In the genomic region with DNA sequence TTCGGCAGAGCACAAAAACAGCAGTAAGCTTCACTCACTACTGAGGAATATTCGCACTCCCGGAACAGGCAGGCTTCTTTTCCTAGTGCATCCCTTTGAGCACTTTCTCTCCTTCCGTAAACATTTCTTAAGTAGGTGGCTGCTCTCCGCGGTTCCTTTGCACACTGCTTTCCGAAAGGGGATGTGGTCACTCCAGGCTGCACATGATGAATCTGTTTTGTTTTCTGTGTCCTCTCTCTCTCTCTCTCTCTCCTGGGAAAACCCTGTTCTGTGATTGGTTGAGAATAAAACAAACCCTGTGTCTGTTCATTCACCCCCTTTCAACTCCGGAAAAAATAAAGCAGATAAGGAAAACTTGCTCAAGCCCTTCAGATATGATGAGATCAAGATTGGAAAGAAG, we compare ENCODE assay signal across 9 mouse cellular contexts. TPM values are rescaled to one million over a fixed set of nuclear protein-coding genes. Genes with fewer than 3 reads are reported as not detected.
DNase-seq lines count a peak whose midpoint lies in the region; ATAC-seq and TF ChIP-seq lines count a peak whose summit lies in the region.
"Had no signal": no experiment of that assay in that cellular context is flagged by ENCODE, and none has a peak within 500 bp of the region (broad histone marks: within the 10 kb centered on the region; RNA-seq: fewer than 3 reads in every experiment).

A gene (minus strand): TSS at position 243 of the 400 bp plus-strand sequence.

- peak within 1 kb of the TSS; percentile 41 for H3K4me3 ChIP-seq in left cerebral cortex, adult 2 months
- H3K4me3 ChIP-seq in embryonic fibroblast, embryonic 13.5 days (ENCODE audit: insufficient read depth, low read length), result peak within 1 kb of the TSS; percentile 17; the same call in 1 of the 2 replicates
- H3K4me3 ChIP-seq in liver, embryonic 11.5 days (ENCODE audit: low read depth, low read length), result peak within 1 kb of the TSS; percentile 17; the same call in 1 of the 2 replicates

- intact Hi-C loops in left cerebral cortex, adult 2 months (cut with DNase I), result no loop called here
- intact Hi-C loops in left cerebral cortex, postnatal 10 days (cut with DNase I), result no loop called here
- intact Hi-C loops in heart, postnatal 14 days (cut with DNase I), result no loop called here

- no peaks in the 10 kb centered on the region for H3K9me3 ChIP-seq in liver, embryonic 11.5 days (ENCODE audit: control insufficient read depth, low read length)

- TF ChIP-seq POLR2A in embryonic fibroblast, embryonic 13.5 days (IDR thresholded peaks at IDR 0.05; ENCODE audit: low read depth, low read length), result no peak

- H3K36me3 ChIP-seq in liver, embryonic 11.5 days (ENCODE audit: control insufficient read depth, insufficient read depth, low read length), result no peaks in the 10 kb centered on the region

- 26% methylated on average over 8 of the region's 8 CpGs for WGBS in liver, embryonic 11.5 days

- TF ChIP-seq CTCF in left cerebral cortex, adult 2 months (IDR thresholded peaks at IDR 0.05), result no peak
- no peak for TF ChIP-seq CTCF in embryonic fibroblast, embryonic 13.5 days (IDR thresholded peaks at IDR 0.05; ENCODE audit: borderline replicate concordance, insufficient read depth, low read length)

- H3K27me3 ChIP-seq in liver, embryonic 11.5 days (replicated peaks; ENCODE audit: control insufficient read depth, insufficient read depth, low read length), result no peaks in the 10 kb centered on the region

- DNase-seq in left cerebral cortex, adult 2 months (ENCODE audit: extremely low spot score in 1 of 2, low spot score in 2 of 2), result no peak
- no peak for DNase-seq in left cerebral cortex, postnatal 10 days (ENCODE audit: extremely low spot score in 1 of 2, low spot score in 2 of 2)
- DNase-seq in heart, postnatal 14 days, result peak; percentile 40 to 45
- no peak for DNase-seq in liver, embryonic 11.5 days (ENCODE audit: low spot score)
- no peak for DNase-seq in layer of hippocampus, postnatal 36 days
- DNase-seq in thymus, postnatal 10 days (ENCODE audit: low spot score in 2 of 2), result no peak

- no peak within 1 kb of the TSS for H3K9ac ChIP-seq in liver, embryonic 11.5 days (ENCODE audit: low read depth, low read length)

- no peaks in the 10 kb centered on the region for H3K4me1 ChIP-seq in embryonic fibroblast, embryonic 13.5 days (ENCODE audit: control insufficient read depth, insufficient read depth, low read length)
- no peaks in the 10 kb centered on the region for H3K4me1 ChIP-seq in liver, embryonic 11.5 days (replicated peaks; ENCODE audit: control insufficient read depth, insufficient read depth, low read length)

- ATAC-seq in liver, embryonic 11.5 days (replicated peaks; ENCODE audit: low FRiP score), result no peak
- ATAC-seq in monocyte, adult 5-6 weeks (replicated peaks; ENCODE audit: insufficient number of reproducible peaks, low FRiP score, low TSS enrichment, poor library complexity, severe bottlenecking), result peak; percentile 85

- H3K4me2 ChIP-seq in liver, embryonic 11.5 days, result peak within 1 kb of the TSS; percentile 40

- no peak within 1 kb of the TSS for H3K27ac ChIP-seq in left cerebral cortex, adult 2 months
- H3K27ac ChIP-seq in embryonic fibroblast, embryonic 13.5 days (ENCODE audit: insufficient read depth, low read length), result no peak within 1 kb of the TSS
- H3K27ac ChIP-seq in liver, embryonic 11.5 days (ENCODE audit: low read depth, low read length), result no peak within 1 kb of the TSS

RNA-seq across cellular contexts. Expression of the gene that starts here (rescaled TPM):
- 1 to 10 TPM; 1.4 to 1.7 TPM for total RNA-seq in left cerebral cortex, adult 2 months (2021)
- total RNA-seq in left cerebral cortex, postnatal 10 days (2021), result 1 to 10 TPM; 1.1 to 1.4 TPM
- 1.2 and 1.3 TPM in 2 replicates for polyA plus RNA-seq in embryonic fibroblast, embryonic 13.5 days (2011; ENCODE audit: insufficient read length, low read depth, missing spikeins)
- 10 to 100 TPM in 1 of 2 experiments, 1 to 10 TPM in 1; 8.6 to 10.9 TPM for total RNA-seq in heart, postnatal 14 days (2021)
- 3.5 and 4.5 TPM in 2 replicates for polyA plus RNA-seq in liver, embryonic 11.5 days (2014; fragmentation: Nextera tagmentation; extraction: Ambion mirVana)
- 1.0 to 2.4 TPM (median 1.2 TPM) in 3 replicates for total RNA-seq in monocyte, adult 5-6 weeks (2017)
- total RNA-seq in layer of hippocampus, postnatal 36 days (2021), result 1 to 10 TPM; 1.2 to 1.5 TPM
- total RNA-seq: hematopoietic stem cell, adult 5-6 weeks had no signal

Comparison
In these comparisons a context has a peak if more than half of its experiments do, and no peak if none do; other contexts are left out.
1. DNase-seq: peak in heart, postnatal 14 days (2 of 2); none in left cerebral cortex, adult 2 months (0 of 2), left cerebral cortex, postnatal 10 days (0 of 2), liver, embryonic 11.5 days (single experiment), layer of hippocampus, postnatal 36 days (0 of 2) and thymus, postnatal 10 days (0 of 2).
2. Peak in every context shown above with its lines, with median percentiles within 50 percentile points of each other: H3K4me3 ChIP-seq.